Mouse (Mus musculus) megakaryocyte, adult 5-6 weeks (primary cell): ENCODE measurements at regions not wholly inside any gene's neighbourhood (a gene's known extent, or its start where the extent isn't known, plus 50 kb on each side); places are given as distances from the start of the nearest gene placed in this dataset.

Experiments
- ATAC-seq: 2 replicates; pipeline ENCODE4 v1.8.0; 2016; ENCODE audit warnings: mild to moderate bottlenecking, inconsistent platforms; ENCODE audit not compliant: poor library complexity, severe bottlenecking

- ATAC-seq: no peak
Observed at GRCm38 (mm10) chr3:140044898-140045297, 839.4 kb downstream of the Stpg2 start.

- ATAC-seq: no peak
Observed at GRCm38 (mm10) chr3:140054634-140055033, 849.1 kb downstream of the Stpg2 start.

GRCm38 (mm10) chr3:140057962-140058631 lies 852.6 kb downstream of the Stpg2 start:
- ATAC-seq: no peak

- ATAC-seq: no peak
Observed at GRCm38 (mm10) chr3:140059102-140059501, 853.6 kb downstream of the Stpg2 start.

- ATAC-seq: no peak
Observed at GRCm38 (mm10) chr3:140059522-140060110, 854.1 kb downstream of the Stpg2 start.

GRCm38 (mm10) chr3:140061769-140062381 lies 856.4 kb downstream of the Stpg2 start:
- ATAC-seq: no peak

- no peak for ATAC-seq
Observed at GRCm38 (mm10) chr3:140062880-140063279, 857.4 kb downstream of the Stpg2 start.

GRCm38 (mm10) chr3:140084333-140084732 lies 878.8 kb downstream of the Stpg2 start:
- ATAC-seq: no peak

GRCm38 (mm10) chr3:140085385-140085784 lies 879.9 kb downstream of the Stpg2 start:
- no peak for ATAC-seq

GRCm38 (mm10) chr3:140088019-140088418 lies 882.5 kb downstream of the Stpg2 start:
- no peak for ATAC-seq

- no peak for ATAC-seq
Observed at GRCm38 (mm10) chr3:140091900-140092299, 886.4 kb downstream of the Stpg2 start.

- ATAC-seq: no peak
Observed at GRCm38 (mm10) chr3:140096854-140097540, 891.5 kb downstream of the Stpg2 start.

- ATAC-seq: no peak
Observed at GRCm38 (mm10) chr3:140109401-140109800, 903.9 kb downstream of the Stpg2 start.

GRCm38 (mm10) chr3:140111414-140112172 lies 906.1 kb downstream of the Stpg2 start:
- no peak for ATAC-seq

- ATAC-seq: no peak
Observed at GRCm38 (mm10) chr3:140115116-140115515, 909.6 kb downstream of the Stpg2 start.

- ATAC-seq: no peak
Observed at GRCm38 (mm10) chr3:140127310-140127709, 921.8 kb downstream of the Stpg2 start.

- ATAC-seq: no peak
Observed at GRCm38 (mm10) chr3:140129065-140129778, 923.7 kb downstream of the Stpg2 start.

- no peak for ATAC-seq
Observed at GRCm38 (mm10) chr3:140143900-140144299, 938.4 kb downstream of the Stpg2 start.

- ATAC-seq: no peak
Observed at GRCm38 (mm10) chr3:140147158-140147933, 941.9 kb downstream of the Stpg2 start.
